Mouse (Mus musculus) E14TG2a.4 (cell line): ENCODE measurements around the gene Ppp1r16b.

ENCODE experiments used
- CTCF ChIP-seq: conservative IDR thresholded peaks from 2 replicates; pipeline ENCODE4 v1.5.1; 2014; ENCODE audit warnings: low read length
- NANOG ChIP-seq: IDR thresholded peaks from 2 replicates; pipeline ENCODE4 v1.6.1; 2014; ENCODE audit warnings: borderline replicate concordance, low read length, mixed read lengths
- POU5F1 ChIP-seq: IDR thresholded peaks from 2 replicates; pipeline ENCODE4 v1.6.1; 2014; ENCODE audit warnings: low read length, borderline replicate concordance

DNA sequence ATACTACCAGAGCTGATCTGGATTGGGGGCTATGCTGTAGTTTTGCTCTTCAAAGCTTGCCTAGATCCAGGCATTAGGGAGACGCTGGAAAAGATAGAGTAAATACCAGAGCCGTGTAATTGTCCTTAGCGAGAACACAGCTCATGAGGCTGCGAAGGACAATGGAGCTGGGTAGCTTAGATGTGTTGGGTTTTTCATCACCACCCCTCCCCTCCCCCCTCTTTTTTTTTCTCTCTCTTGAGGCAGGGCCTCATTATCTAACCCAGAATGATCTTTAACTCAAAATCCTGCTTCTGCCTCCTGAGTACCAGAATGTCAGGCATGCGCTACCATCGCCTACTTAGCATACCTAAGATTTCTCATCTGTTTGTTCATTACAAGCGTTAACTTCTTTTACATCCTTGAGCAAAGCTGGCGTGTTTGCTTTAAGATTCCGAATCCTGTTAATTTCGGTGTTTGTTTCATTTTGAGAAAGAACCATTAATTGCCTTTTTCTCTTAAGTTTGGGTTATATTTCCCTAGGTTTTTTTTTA, 15.2 kb downstream of the Ppp1r16b start:
- TF ChIP-seq CTCF (no peak), NANOG (no peak), POU5F1 (no peak)
